Mouse (Mus musculus) hindbrain, embryonic 10.5 days (tissue): ENCODE measurements around the gene Ghsr. TPM values are rescaled to one million over a fixed set of nuclear protein-coding genes. Genes with fewer than 3 reads are reported as not detected.

Source experiments
- DNase-seq: peaks from one replicate; pipeline ENCODE4 v3.0.0-alpha.2; 2017; ENCODE audit warnings: low spot score
- H3K27ac ChIP-seq: fragments of 300-500 bp; sonication (generic); 2 replicates; pipeline ENCODE4 v1.5.1; 2016; ENCODE audit warnings: mild to moderate bottlenecking, moderate library complexity
- H3K27me3 ChIP-seq: fragments of 300-500 bp; sonication (generic); 2 replicates; pipeline ENCODE4 v1.6.1; 2016; ENCODE audit warnings: mild to moderate bottlenecking; ENCODE audit not compliant: poor library complexity, insufficient read depth, severe bottlenecking
- H3K36me3 ChIP-seq: fragments of 300-500 bp; sonication (generic); 2 replicates; pipeline ENCODE4 v1.6.1; 2016; ENCODE audit warnings: mild to moderate bottlenecking, moderate library complexity
- H3K4me1 ChIP-seq: fragments of 300-500 bp; sonication (generic); replicated peaks from 2 replicates; pipeline ENCODE4 v1.6.1; 2016; ENCODE audit warnings: mild to moderate bottlenecking
- H3K4me3 ChIP-seq: fragments of 300-500 bp; sonication (generic); 2 replicates; pipeline ENCODE4 v1.5.1; 2016; ENCODE audit warnings: mild to moderate bottlenecking, moderate library complexity
- H3K9me3 ChIP-seq: fragments of 300-500 bp; sonication (generic); 2 replicates; pipeline ENCODE4 v1.6.1; 2016; ENCODE audit warnings: mild to moderate bottlenecking, moderate library complexity
- WGBS: fragments of 180-500 bp; shearing (Covaris S2); methylation state at CpG from one replicate; pipeline ENCODE4 v1.1.7; 2016; 5-methylcytosine and 5-hydroxymethylcytosine counted together
- polyA plus RNA-seq: library from polyadenylated mRNA; unstranded; fragments of >200 nt; fragmentation: Nextera tagmentation; extraction: Ambion mirVana; gene quantifications from 2 replicates; pipeline ENCODE4 v1.2.1, GENCODE M21; 2016

Gene Ghsr
- polyA plus RNA-seq, 1 experiment from 2014 or later, result 0.09 TPM

GRCm38 (mm10) chr3:27418602-27419001 lies 47.5 kb downstream of the Ghsr start:
- Histone ChIP-seq H3K9me3 (no peaks in the 10 kb centered on the region), H3K4me3 (no peak overlapping the region), H3K4me1 (peaks cover 7% of the 10 kb centered on the region), H3K27ac (no peak overlapping the region), H3K27me3 (no peaks in the 10 kb centered on the region), H3K36me3 (peaks cover 16% of the 10 kb centered on the region)
- WGBS, result 95% methylated on average over 8 of the region's 8 CpGs
- DNase-seq, result no peak

GRCm38 (mm10) chr3:27421980-27422379 lies 50.8 kb downstream of the Ghsr start:
- Histone ChIP-seq H3K36me3 (peaks cover 28% of the 10 kb centered on the region), H3K4me1 (peaks cover 7% of the 10 kb centered on the region), H3K9me3 (no peaks in the 10 kb centered on the region), H3K27ac (no peak overlapping the region), H3K4me3 (no peak overlapping the region), H3K27me3 (no peaks in the 10 kb centered on the region)
- 61% methylated on average over 12 of the region's 12 CpGs for WGBS
- no peak for DNase-seq

GRCm38 (mm10) chr3:27422521-27422920 lies 51.4 kb downstream of the Ghsr start:
- Histone ChIP-seq H3K27ac (no peak overlapping the region), H3K9me3 (no peaks in the 10 kb centered on the region), H3K4me1 (peaks cover 7% of the 10 kb centered on the region), H3K4me3 (no peak overlapping the region), H3K27me3 (no peaks in the 10 kb centered on the region), H3K36me3 (peaks cover 31% of the 10 kb centered on the region)
- 90% methylated on average over 6 of the region's 6 CpGs for WGBS
- no peak for DNase-seq

- Histone ChIP-seq H3K27me3 (no peaks in the 10 kb centered on the region), H3K4me3 (no peak overlapping the region), H3K9me3 (no peaks in the 10 kb centered on the region), H3K4me1 (peaks cover 7% of the 10 kb centered on the region), H3K36me3 (peaks cover 38% of the 10 kb centered on the region), H3K27ac (no peak overlapping the region)
- DNase-seq, result no peak
- 94% methylated on average over 11 of the region's 11 CpGs for WGBS
These were observed 53.0 kb downstream of the Ghsr start for GRCm38 (mm10) chr3:27424049-27424667.

GRCm38 (mm10) chr3:27427406-27427805 lies 56.3 kb downstream of the Ghsr start:
- no peak overlapping the region for H3K4me3 ChIP-seq
- no peak overlapping the region for H3K27ac ChIP-seq
- no peaks in the 10 kb centered on the region for H3K27me3 ChIP-seq
- H3K4me1 ChIP-seq, result no peaks in the 10 kb centered on the region
- H3K36me3 ChIP-seq, result peaks cover 39% of the 10 kb centered on the region
- H3K9me3 ChIP-seq, result no peaks in the 10 kb centered on the region
- WGBS, result 90% methylated on average over 6 of the region's 6 CpGs
- DNase-seq, result no peak

Other genes starting within 250 kb of the Ghsr start
- gene Ect2, start 217.5 kb upstream of the Ghsr start, polyA plus RNA-seq, result 65.4 and 91.8 TPM in 2 replicates
- 3.3 and 4.3 TPM in 2 replicates for gene Nceh1, start 188.4 kb upstream of the Ghsr start, polyA plus RNA-seq
- gene Tnfsf10, start 54.3 kb upstream of the Ghsr start, polyA plus RNA-seq, result 0.03 TPM in 1 of 2 replicates, not detected in the other